Mouse (Mus musculus): ENCODE data around the gene Il5. TPM values are rescaled to one million over a fixed set of nuclear protein-coding genes. Genes with fewer than 3 reads are reported as not detected.

Il5 gene
- polyA plus RNA-seq, 1 experiment = not detected

DNA sequence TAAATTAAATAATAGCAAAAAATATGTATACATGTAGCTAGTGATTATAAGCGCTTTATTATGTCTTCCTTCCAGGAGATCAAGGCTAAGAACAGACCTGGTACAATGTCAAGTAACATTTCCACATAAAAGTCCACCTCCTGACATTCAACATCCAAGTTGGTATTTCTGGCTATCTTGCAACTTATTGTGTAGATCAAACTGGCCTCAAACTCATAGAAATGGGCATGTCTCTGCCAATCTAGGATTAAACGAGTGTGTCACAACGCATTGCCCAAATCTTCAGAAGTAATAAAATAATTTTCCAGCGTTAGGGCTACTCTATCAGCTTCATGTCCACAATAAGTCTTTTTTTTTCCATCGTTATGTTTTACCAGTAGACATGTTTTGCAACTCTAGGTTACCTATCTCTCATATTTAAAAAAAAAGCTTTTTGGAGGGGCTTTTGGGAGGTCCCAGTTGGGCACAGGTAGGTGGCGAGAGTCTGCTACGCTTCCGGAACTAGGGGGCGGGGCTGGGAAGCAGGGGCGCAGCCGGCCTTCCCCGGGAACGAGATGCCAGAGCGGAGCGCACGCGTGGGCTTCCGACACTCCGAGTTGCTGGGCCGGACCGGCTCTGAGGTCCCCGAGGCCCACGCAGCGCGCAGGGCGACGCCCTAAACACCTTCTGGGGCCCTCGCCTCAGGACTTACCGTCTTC is 14.2 kb upstream of the Il5 start:
- Histone ChIP-seq H3K4me1 (ENCODE audit: control insufficient read depth, insufficient read depth, low read length) (no peaks in the 10 kb centered on the region), H3K4me3 (replicated peaks; ENCODE audit: control insufficient read depth, low read depth, low read length) (peak overlapping the region; percentile 67), H3K27ac (ENCODE audit: control insufficient read depth, insufficient read depth, low read depth, low read length, poor library complexity) (peak overlapping the region; percentile 64)
- no peak for TF ChIP-seq POLR2A (IDR thresholded peaks at IDR 0.05; ENCODE audit: borderline replicate concordance, control insufficient read depth, low read depth, low read length)
- no peak for TF ChIP-seq CTCF (IDR thresholded peaks at IDR 0.05; ENCODE audit: control insufficient read depth, insufficient read depth, low read length)
- WGBS = 4% methylated on average over 29 of the region's 29 CpGs

DNA sequence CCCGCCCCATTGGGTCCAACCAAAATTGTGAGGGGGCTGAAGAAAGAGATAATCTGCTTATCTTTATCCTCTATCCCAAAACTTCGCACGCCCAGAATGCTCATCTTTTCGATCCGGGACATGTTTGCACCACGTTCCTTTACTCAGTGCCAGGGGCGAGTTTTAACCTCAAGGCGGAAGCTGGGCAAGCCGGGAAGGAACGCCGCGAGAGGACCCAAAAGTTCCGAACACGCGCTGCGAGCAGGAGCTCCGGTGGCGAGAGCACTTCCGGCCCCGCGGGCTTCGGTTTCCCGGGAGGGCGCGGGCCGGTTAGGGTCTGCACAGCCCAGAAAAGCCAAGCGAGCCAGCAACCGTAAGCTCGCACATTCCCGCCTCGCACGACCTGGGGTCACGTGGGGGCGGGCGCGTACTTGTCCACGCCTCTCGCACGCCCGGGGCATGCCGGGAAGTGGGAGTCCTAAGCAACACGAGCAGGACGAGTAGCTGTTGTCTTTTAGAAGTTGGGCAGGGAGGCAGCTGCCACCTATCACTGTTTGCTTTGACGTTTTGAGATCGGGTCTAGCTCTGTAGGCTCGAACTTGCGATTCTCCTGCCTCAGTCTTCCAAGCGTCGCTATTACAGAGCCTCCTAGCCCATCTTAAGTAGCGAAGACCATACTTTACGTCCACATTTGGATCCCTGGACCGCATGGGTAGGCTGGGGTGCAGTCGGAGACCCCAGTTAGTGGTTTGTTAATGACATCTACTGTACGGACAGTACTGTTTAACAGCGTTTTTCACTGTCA is 13.5 kb upstream of the Il5 start, which contains the start of gene Rad50:
TSS of gene Rad50 (minus strand) at position 386 of the 784 bp plus-strand sequence.
- TF ChIP-seq POLR2A (IDR thresholded peaks at IDR 0.05; ENCODE audit: borderline replicate concordance, control insufficient read depth, low read depth, low read length) (peak; percentile 89; the same call in 1 of the 2 replicates), CTCF (IDR thresholded peaks at IDR 0.05; ENCODE audit: control insufficient read depth, insufficient read depth, low read length) (no peak)
- Histone ChIP-seq H3K4me1 (ENCODE audit: control insufficient read depth, insufficient read depth, low read length) (no peaks in the 10 kb centered on the region), H3K27ac (ENCODE audit: control insufficient read depth, insufficient read depth, low read depth, low read length, poor library complexity) (peak within 1 kb of the TSS; percentile 64), H3K4me3 (replicated peaks; ENCODE audit: control insufficient read depth, low read depth, low read length) (peak within 1 kb of the TSS; percentile 67)
- WGBS = 1% methylated on average over 55 of the region's 55 CpGs

DNA sequence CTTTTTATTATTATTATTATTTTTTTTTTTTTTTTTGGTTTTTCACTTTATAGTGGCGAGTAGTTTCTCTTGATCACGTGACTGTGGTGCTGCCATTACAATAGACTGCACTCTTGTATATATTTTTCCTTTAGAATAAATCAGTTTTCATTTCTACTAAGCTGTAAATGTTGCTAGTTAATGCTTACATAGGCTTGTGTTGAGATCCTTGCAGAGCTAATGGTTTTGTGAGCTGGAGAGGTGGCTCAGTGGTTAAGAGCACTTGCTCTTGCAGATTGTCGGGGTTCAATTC is 12.9 kb upstream of the Il5 start:
- TF ChIP-seq POLR2A (IDR thresholded peaks at IDR 0.05; ENCODE audit: borderline replicate concordance, control insufficient read depth, low read depth, low read length) (no peak), CTCF (IDR thresholded peaks at IDR 0.05; ENCODE audit: control insufficient read depth, insufficient read depth, low read length) (no peak)
- Histone ChIP-seq H3K4me1 (ENCODE audit: control insufficient read depth, insufficient read depth, low read length) (no peaks in the 10 kb centered on the region), H3K27ac (ENCODE audit: control insufficient read depth, insufficient read depth, low read depth, low read length, poor library complexity) (no peak overlapping the region), H3K4me3 (replicated peaks; ENCODE audit: control insufficient read depth, low read depth, low read length) (peak overlapping the region; percentile 67)
- 40% methylated on average over 3 of the region's 3 CpGs for WGBS

DNA sequence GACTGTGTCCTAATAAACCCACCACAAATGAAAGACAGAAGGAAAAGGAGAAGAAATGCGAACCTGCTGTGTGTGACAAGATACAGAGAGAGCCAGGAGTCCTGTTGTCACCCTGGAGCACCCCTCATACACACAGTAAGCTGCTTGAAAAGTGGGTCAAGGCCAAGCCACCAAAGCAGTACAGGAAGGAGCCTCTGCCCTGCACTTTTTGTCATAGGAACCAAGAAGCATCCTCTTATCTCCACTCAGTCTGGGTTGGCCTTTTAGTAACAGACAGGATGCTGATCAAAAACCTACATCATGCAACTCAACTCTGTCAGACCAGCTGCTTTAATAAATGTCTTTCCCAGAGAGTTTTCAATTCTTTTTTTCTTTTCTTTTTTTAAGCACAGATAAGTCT is 893 bp upstream of the Il5 start:
- 70% methylated on average over 1 of the region's 1 CpGs for WGBS

DNA sequence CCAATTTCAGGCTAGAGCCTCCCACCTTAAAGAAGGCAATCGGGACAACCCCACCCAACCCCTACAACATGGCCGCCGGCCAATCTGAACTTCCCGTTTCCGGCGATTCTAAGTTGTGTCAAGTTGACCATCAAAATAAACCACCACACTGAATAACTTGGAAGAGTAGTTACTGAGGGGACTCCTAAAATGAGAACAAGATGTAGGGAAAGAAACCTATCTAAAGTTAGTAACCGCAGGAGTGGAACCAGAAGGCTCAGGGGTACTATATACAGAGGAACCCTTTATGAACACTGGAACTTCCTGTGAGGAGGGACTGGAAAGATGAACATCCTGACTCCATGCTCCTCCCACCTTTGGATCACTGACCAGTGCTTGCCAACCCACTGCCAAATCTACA is 10.9 kb downstream of the Il5 start:
- no peak for TF ChIP-seq CTCF (IDR thresholded peaks at IDR 0.05; ENCODE audit: control insufficient read depth, insufficient read depth, low read length)
- WGBS = 72% methylated on average over 7 of the region's 7 CpGs
- H3K4me1 ChIP-seq (ENCODE audit: control insufficient read depth, insufficient read depth, low read length) = no peaks in the 10 kb centered on the region; the same call in 1 of the 2 replicates
- no peak overlapping the region for H3K4me3 ChIP-seq (replicated peaks; ENCODE audit: control insufficient read depth, low read depth, low read length)
- H3K27ac ChIP-seq (ENCODE audit: control insufficient read depth, insufficient read depth, low read depth, low read length, poor library complexity) = no peak overlapping the region

More for the DNA sequence above, 893 bp upstream of the Il5 start:
- H3K4me3 ChIP-seq (replicated peaks; ENCODE audit: control insufficient read depth, low read depth, low read length) = no peak overlapping the region
- TF ChIP-seq POLR2A (IDR thresholded peaks at IDR 0.05; ENCODE audit: borderline replicate concordance, control insufficient read depth, low read depth, low read length) = no peak
- TF ChIP-seq CTCF (IDR thresholded peaks at IDR 0.05; ENCODE audit: control insufficient read depth, insufficient read depth, low read length) = no peak
- H3K4me1 ChIP-seq (ENCODE audit: control insufficient read depth, insufficient read depth, low read length) = no peaks in the 10 kb centered on the region; the same call in 1 of the 2 replicates
- H3K27ac ChIP-seq (ENCODE audit: control insufficient read depth, insufficient read depth, low read depth, low read length, poor library complexity) = no peak overlapping the region

DNA sequence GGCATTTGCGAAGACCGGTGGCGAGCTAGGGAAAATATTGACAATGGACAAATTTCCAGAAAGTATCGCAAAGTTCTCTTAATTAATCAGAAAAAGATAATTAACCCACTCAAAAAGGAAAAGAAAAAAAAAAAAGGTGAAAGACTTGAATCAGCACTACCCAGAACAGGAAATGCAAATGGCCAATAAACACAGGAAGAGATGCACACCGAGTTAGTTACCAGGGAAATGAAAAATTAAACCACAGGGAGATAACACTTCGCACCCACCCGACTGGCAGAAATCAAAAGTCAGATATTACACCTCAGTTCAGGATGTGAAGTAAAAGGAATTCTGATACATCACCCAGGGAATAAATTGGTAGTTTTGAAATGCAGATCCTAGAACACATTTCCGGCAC is 11.7 kb downstream of the Il5 start:
- TF ChIP-seq POLR2A (IDR thresholded peaks at IDR 0.05; ENCODE audit: borderline replicate concordance, control insufficient read depth, low read depth, low read length) = no peak
- no peak for TF ChIP-seq CTCF (IDR thresholded peaks at IDR 0.05; ENCODE audit: control insufficient read depth, insufficient read depth, low read length)
- Histone ChIP-seq H3K4me3 (replicated peaks; ENCODE audit: control insufficient read depth, low read depth, low read length) (no peak overlapping the region), H3K4me1 (ENCODE audit: control insufficient read depth, insufficient read depth, low read length) (no peaks in the 10 kb centered on the region; the same call in 1 of the 2 replicates), H3K27ac (ENCODE audit: control insufficient read depth, insufficient read depth, low read depth, low read length, poor library complexity) (no peak overlapping the region)
- 64% methylated on average over 8 of the region's 8 CpGs for WGBS

DNA sequence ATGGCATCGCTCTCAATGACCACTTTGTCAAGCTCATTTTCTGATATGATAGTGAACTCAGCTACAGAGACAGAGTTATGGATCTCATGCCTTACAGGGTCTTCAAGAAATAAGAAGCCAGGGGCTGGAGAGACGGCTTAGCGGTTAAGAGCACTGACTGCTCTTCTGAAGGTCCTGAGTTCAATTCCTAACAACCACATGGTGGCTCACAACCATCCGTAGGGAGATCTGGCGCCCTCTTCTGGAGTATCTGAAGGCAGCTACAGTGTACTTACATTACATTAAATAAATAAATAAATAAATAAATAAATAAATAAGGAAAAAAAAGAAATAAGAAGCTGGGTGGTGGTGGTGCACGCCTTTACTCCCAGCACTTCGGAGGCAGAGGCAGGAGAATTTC is 13.2 kb downstream of the Il5 start:
- WGBS = 83% methylated on average over 7 of the region's 7 CpGs

DNA sequence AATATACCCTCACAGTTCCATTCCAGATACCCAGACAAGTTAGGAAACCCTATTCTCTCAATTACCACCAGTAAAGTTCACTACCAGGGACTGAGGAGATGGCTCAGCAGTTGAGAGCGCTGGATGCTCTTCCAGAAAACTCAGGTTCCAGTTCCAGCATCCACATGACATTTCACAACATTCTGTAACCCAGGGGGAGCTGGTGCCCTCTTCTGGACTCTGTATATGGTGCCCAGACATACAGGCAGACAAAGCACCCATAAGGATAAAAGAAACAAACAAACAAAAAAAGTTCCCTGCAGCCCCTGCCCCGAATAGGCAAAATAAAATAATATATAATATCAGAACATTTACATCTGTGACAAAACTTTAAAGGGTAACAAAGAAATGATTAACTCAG is 13.8 kb downstream of the Il5 start:
- Histone ChIP-seq H3K4me3 (replicated peaks; ENCODE audit: control insufficient read depth, low read depth, low read length) (no peak overlapping the region), H3K4me1 (ENCODE audit: control insufficient read depth, insufficient read depth, low read length) (no peaks in the 10 kb centered on the region; the same call in 1 of the 2 replicates), H3K27ac (ENCODE audit: control insufficient read depth, insufficient read depth, low read depth, low read length, poor library complexity) (no peak overlapping the region)
- WGBS = 69% methylated on average over 2 of the region's 2 CpGs
- no peak for TF ChIP-seq POLR2A (IDR thresholded peaks at IDR 0.05; ENCODE audit: borderline replicate concordance, control insufficient read depth, low read depth, low read length)
- TF ChIP-seq CTCF (IDR thresholded peaks at IDR 0.05; ENCODE audit: control insufficient read depth, insufficient read depth, low read length) = no peak

More for the DNA sequence above, 13.2 kb downstream of the Il5 start:
- Histone ChIP-seq H3K4me1 (ENCODE audit: control insufficient read depth, insufficient read depth, low read length) (no peaks in the 10 kb centered on the region; the same call in 1 of the 2 replicates), H3K27ac (ENCODE audit: control insufficient read depth, insufficient read depth, low read depth, low read length, poor library complexity) (no peak overlapping the region), H3K4me3 (replicated peaks; ENCODE audit: control insufficient read depth, low read depth, low read length) (no peak overlapping the region)
- TF ChIP-seq CTCF (IDR thresholded peaks at IDR 0.05; ENCODE audit: control insufficient read depth, insufficient read depth, low read length) (no peak), POLR2A (IDR thresholded peaks at IDR 0.05; ENCODE audit: borderline replicate concordance, control insufficient read depth, low read depth, low read length) (no peak)

All from bone marrow, adult 2 months (tissue).